Mouse (Mus musculus) heart, embryonic 12.5 days (tissue): ENCODE measurements at regions not wholly inside any gene's neighbourhood (a gene's known extent, or its start where the extent isn't known, plus 50 kb on each side); places are given as distances from the start of the nearest gene placed in this dataset.

ENCODE experiments used
- ATAC-seq: fragments of 200-750 bp; cut with Nextera tagmentation; 2 replicates; pipeline ENCODE4 v1.8.0; 2017; ENCODE audit warnings: moderate TSS enrichment, moderate library complexity; ENCODE audit not compliant: insufficient number of reproducible peaks, low FRiP score
- H3K27ac ChIP-seq: fragments of 300-500 bp; sonication (generic); 2 replicates; pipeline ENCODE4 v1.5.1; 2016; ENCODE audit warnings: mild to moderate bottlenecking, moderate library complexity; ENCODE audit not compliant: poor library complexity, severe bottlenecking
- H3K27me3 ChIP-seq: fragments of 300-500 bp; sonication (generic); replicated peaks from 2 replicates; pipeline ENCODE4 v1.6.1; 2016; ENCODE audit warnings: mild to moderate bottlenecking, moderate library complexity
- H3K36me3 ChIP-seq: fragments of 300-500 bp; sonication (generic); 2 replicates; pipeline ENCODE4 v1.6.1; 2016; ENCODE audit warnings: mild to moderate bottlenecking, moderate library complexity
- H3K4me1 ChIP-seq: fragments of 300-500 bp; sonication (generic); replicated peaks from 2 replicates; pipeline ENCODE4 v1.6.1; 2016; ENCODE audit warnings: mild to moderate bottlenecking
- H3K4me2 ChIP-seq: fragments of 300-500 bp; sonication (generic); 2 replicates; pipeline ENCODE4 v1.6.1; 2016; ENCODE audit warnings: mild to moderate bottlenecking, moderate library complexity
- H3K4me3 ChIP-seq: fragments of 300-500 bp; sonication (generic); 2 replicates; pipeline ENCODE4 v1.5.1; 2016; ENCODE audit warnings: mild to moderate bottlenecking
- H3K9ac ChIP-seq: fragments of 300-500 bp; sonication (generic); 2 replicates; pipeline ENCODE4 v1.6.1; 2016; ENCODE audit warnings: mild to moderate bottlenecking, moderate library complexity
- H3K9me3 ChIP-seq: fragments of 300-500 bp; sonication (generic); replicated peaks from 2 replicates; pipeline ENCODE4 v1.6.1; 2016; ENCODE audit warnings: mild to moderate bottlenecking, moderate library complexity
- WGBS: fragments of 180-500 bp; shearing (Covaris S2); methylation state at CpG from one replicate; pipeline ENCODE4 v1.1.7; 2016; 5-methylcytosine and 5-hydroxymethylcytosine counted together

GRCm38 (mm10) chr8:91976900-91977585, 175.2 kb upstream of the Irx3 start:
- H3K4me1 ChIP-seq: no peaks in the 10 kb centered on the region
- H3K36me3 ChIP-seq: no peaks in the 10 kb centered on the region
- ATAC-seq: no peak
- no peak overlapping the region for H3K4me3 ChIP-seq
- no peaks in the 10 kb centered on the region for H3K9me3 ChIP-seq
- H3K27me3 ChIP-seq: peaks cover 50% of the 10 kb centered on the region
- no peak overlapping the region for H3K4me2 ChIP-seq
- no peak overlapping the region for H3K27ac ChIP-seq
- H3K9ac ChIP-seq: no peak overlapping the region
- WGBS: 59% methylated on average over 9 of the region's 9 CpGs

GRCm38 (mm10) chr8:91975460-91975859, 173.6 kb upstream of the Irx3 start:
- ATAC-seq: no peak
- Histone ChIP-seq H3K4me2 (no peak overlapping the region), H3K4me1 (no peaks in the 10 kb centered on the region), H3K27ac (no peak overlapping the region), H3K9me3 (no peaks in the 10 kb centered on the region), H3K4me3 (no peak overlapping the region), H3K36me3 (no peaks in the 10 kb centered on the region), H3K9ac (no peak overlapping the region), H3K27me3 (peaks cover 56% of the 10 kb centered on the region)
- 78% methylated on average over 2 of the region's 2 CpGs for WGBS

- peaks cover 6% of the 10 kb centered on the region; the same call in 1 of the 2 replicates for H3K4me1 ChIP-seq
- WGBS: 85% methylated on average over 3 of the region's 3 CpGs
- no peaks in the 10 kb centered on the region for H3K36me3 ChIP-seq
- H3K27me3 ChIP-seq: peaks cover 64% of the 10 kb centered on the region
- H3K9ac ChIP-seq: no peak overlapping the region
- H3K4me2 ChIP-seq: no peak overlapping the region
- no peak overlapping the region for H3K27ac ChIP-seq
- no peaks in the 10 kb centered on the region for H3K9me3 ChIP-seq
- no peak for ATAC-seq
- H3K4me3 ChIP-seq: no peak overlapping the region
Measured at GRCm38 (mm10) chr8:91974636-91975035, 172.8 kb upstream of the Irx3 start.

GRCm38 (mm10) chr8:91973951-91974439, 172.1 kb upstream of the Irx3 start:
- no peaks in the 10 kb centered on the region for H3K36me3 ChIP-seq
- peaks cover 71% of the 10 kb centered on the region for H3K27me3 ChIP-seq
- no peak overlapping the region for H3K4me2 ChIP-seq
- H3K4me1 ChIP-seq: peaks cover 11% of the 10 kb centered on the region; the same call in 1 of the 2 replicates
- no peak for ATAC-seq
- 86% methylated on average over 18 of the region's 18 CpGs for WGBS
- H3K4me3 ChIP-seq: no peak overlapping the region
- H3K9ac ChIP-seq: no peak overlapping the region
- H3K9me3 ChIP-seq: no peaks in the 10 kb centered on the region
- H3K27ac ChIP-seq: no peak overlapping the region

- H3K27ac ChIP-seq: peak overlapping the region; percentile 89
- peak; percentile 75 for ATAC-seq
- H3K4me2 ChIP-seq: peak overlapping the region; percentile 66
- H3K4me1 ChIP-seq: peaks cover 33% of the 10 kb centered on the region
- H3K9me3 ChIP-seq: no peaks in the 10 kb centered on the region
- peak overlapping the region; percentile 43; the same call in 1 of the 2 replicates for H3K9ac ChIP-seq
- H3K27me3 ChIP-seq: peaks cover 53% of the 10 kb centered on the region
- no peaks in the 10 kb centered on the region for H3K36me3 ChIP-seq
- peak overlapping the region; percentile 31 for H3K4me3 ChIP-seq
- WGBS: 13% methylated on average over 16 of the region's 16 CpGs
Measured at GRCm38 (mm10) chr8:91967407-91967806, 165.5 kb upstream of the Irx3 start.

- H3K4me3 ChIP-seq: peak overlapping the region; percentile 31
- no peaks in the 10 kb centered on the region for H3K36me3 ChIP-seq
- H3K27me3 ChIP-seq: peaks cover 54% of the 10 kb centered on the region
- H3K4me1 ChIP-seq: peaks cover 33% of the 10 kb centered on the region
- ATAC-seq: no peak
- H3K27ac ChIP-seq: peak overlapping the region; percentile 89
- peak overlapping the region; percentile 66 for H3K4me2 ChIP-seq
- WGBS: 11% methylated on average over 19 of the region's 19 CpGs
- peak overlapping the region; percentile 43 for H3K9ac ChIP-seq
- no peaks in the 10 kb centered on the region for H3K9me3 ChIP-seq
Measured at GRCm38 (mm10) chr8:91966891-91967370, 165.1 kb upstream of the Irx3 start.

- H3K36me3 ChIP-seq: 0 out of 2 replicates have a peak, but pooled peaks cover 3% of the 10 kb centered on the region
- 68% methylated on average over 5 of the region's 5 CpGs for WGBS
- no peak overlapping the region for H3K4me2 ChIP-seq
- no peak overlapping the region for H3K27ac ChIP-seq
- H3K4me3 ChIP-seq: no peak overlapping the region
- no peak for ATAC-seq
- H3K27me3 ChIP-seq: peaks cover 36% of the 10 kb centered on the region
- 0 out of 2 replicates have a peak, but pooled peaks cover 10% of the 10 kb centered on the region for H3K9me3 ChIP-seq
- H3K4me1 ChIP-seq: peaks cover 4% of the 10 kb centered on the region; the same call in 1 of the 2 replicates
- H3K9ac ChIP-seq: no peak overlapping the region
Measured at GRCm38 (mm10) chr8:91961696-91962095, 159.8 kb upstream of the Irx3 start.

- Histone ChIP-seq H3K4me1 (no peaks in the 10 kb centered on the region), H3K4me2 (no peak overlapping the region), H3K27me3 (peaks cover 25% of the 10 kb centered on the region), H3K9ac (no peak overlapping the region), H3K36me3 (0 out of 2 replicates have a peak, but pooled peaks cover 3% of the 10 kb centered on the region), H3K9me3 (0 out of 2 replicates have a peak, but pooled peaks cover 10% of the 10 kb centered on the region), H3K4me3 (no peak overlapping the region), H3K27ac (no peak overlapping the region)
- ATAC-seq: no peak
- 72% methylated on average over 6 of the region's 6 CpGs for WGBS
Measured at GRCm38 (mm10) chr8:91955170-91955569, 153.3 kb upstream of the Irx3 start.

- 86% methylated on average over 4 of the region's 4 CpGs for WGBS
- no peak for ATAC-seq
- Histone ChIP-seq H3K4me2 (no peak overlapping the region), H3K4me1 (no peaks in the 10 kb centered on the region), H3K27ac (no peak overlapping the region), H3K36me3 (0 out of 2 replicates have a peak, but pooled peaks cover 3% of the 10 kb centered on the region), H3K4me3 (no peak overlapping the region), H3K27me3 (peaks cover 23% of the 10 kb centered on the region), H3K9ac (no peak overlapping the region), H3K9me3 (0 out of 2 replicates have a peak, but pooled peaks cover 5% of the 10 kb centered on the region)
Measured at GRCm38 (mm10) chr8:91952981-91953380, 151.1 kb upstream of the Irx3 start.

- Histone ChIP-seq H3K36me3 (no peaks in the 10 kb centered on the region), H3K27ac (no peak overlapping the region), H3K4me2 (no peak overlapping the region), H3K9me3 (no peaks in the 10 kb centered on the region), H3K9ac (no peak overlapping the region), H3K4me1 (no peaks in the 10 kb centered on the region), H3K27me3 (peaks cover 15% of the 10 kb centered on the region), H3K4me3 (no peak overlapping the region)
- no peak for ATAC-seq
- 78% methylated on average over 9 of the region's 9 CpGs for WGBS
Measured at GRCm38 (mm10) chr8:91949110-91949509, 147.2 kb upstream of the Irx3 start.

- Histone ChIP-seq H3K4me3 (no peak overlapping the region), H3K27ac (no peak overlapping the region), H3K9me3 (no peaks in the 10 kb centered on the region), H3K4me2 (no peak overlapping the region), H3K27me3 (peaks cover 18% of the 10 kb centered on the region), H3K36me3 (no peaks in the 10 kb centered on the region), H3K4me1 (no peaks in the 10 kb centered on the region), H3K9ac (no peak overlapping the region)
- no peak for ATAC-seq
- WGBS: 75% methylated on average over 18 of the region's 18 CpGs
Measured at GRCm38 (mm10) chr8:91948173-91948940, 146.5 kb upstream of the Irx3 start.
